Mouse (Mus musculus): ENCODE data around the gene Coro1b. TPM values are rescaled to one million over a fixed set of nuclear protein-coding genes. Genes with fewer than 3 reads are reported as not detected.

Gene Coro1b
- polyA plus RNA-seq, 1 experiment: 238 TPM

- TF ChIP-seq POLR2A (IDR thresholded peaks at IDR 0.05; ENCODE audit: insufficient read length, low read depth) (no peak), MYOD1 (IDR thresholded peaks at IDR 0.05; ENCODE audit: control insufficient read depth in 1 of 3, insufficient read length in 2 of 3, low read depth in 2 of 3) (peak in 2 of 3 experiments; percentile 52 to 56), USF1 (IDR thresholded peaks at IDR 0.05; ENCODE audit: low read depth) (no peak)
- H3K79me2 ChIP-seq (ENCODE audit: control insufficient read depth, insufficient read depth): peaks cover 17% of the 10 kb centered on the region
- peak overlapping the region; percentile 39 for H3ac ChIP-seq (ENCODE audit: control insufficient read depth, insufficient read length)
These were observed 21.5 kb upstream of the Coro1b start for GRCm38 (mm10) chr19:4126759-4127495.

GRCm38 (mm10) chr19:4129462-4129861 lies 19.0 kb upstream of the Coro1b start:
- Histone ChIP-seq H3ac (ENCODE audit: control insufficient read depth, insufficient read length) (no peak overlapping the region), H3K36me3 (ENCODE audit: control insufficient read depth, insufficient read depth) (peaks cover 18% of the 10 kb centered on the region), H3K4me2 (ENCODE audit: low read depth) (peak overlapping the region; percentile 48), H3K79me2 (ENCODE audit: control insufficient read depth, insufficient read depth) (peaks cover 17% of the 10 kb centered on the region), H3K4me3 (no peak overlapping the region), H3K27me3 (ENCODE audit: control insufficient read depth, insufficient read depth, insufficient read length) (no peaks in the 10 kb centered on the region)
- TF ChIP-seq E2F4 (IDR thresholded peaks at IDR 0.05; ENCODE audit: insufficient read depth) (no peak), MAX (IDR thresholded peaks at IDR 0.05; ENCODE audit: low read depth) (no peak), CEBPB (IDR thresholded peaks at IDR 0.05; ENCODE audit: insufficient read depth, poor library complexity, severe bottlenecking) (no peak), POLR2A (IDR thresholded peaks at IDR 0.05; ENCODE audit: insufficient read length, low read depth) (no peak), POLR2AphosphoS2 (IDR thresholded peaks at IDR 0.05; ENCODE audit: insufficient read length, low read depth) (no peak)

More at GRCm38 (mm10) chr19:4126759-4127495, 21.5 kb upstream of the Coro1b start:
- peak overlapping the region; percentile 59 for H3K4me3 ChIP-seq
- H3K36me3 ChIP-seq (ENCODE audit: control insufficient read depth, insufficient read depth): peaks cover 8% of the 10 kb centered on the region
- no peaks in the 10 kb centered on the region for H3K27me3 ChIP-seq (ENCODE audit: control insufficient read depth, insufficient read depth, insufficient read length)
- H3K4me2 ChIP-seq (ENCODE audit: low read depth): peak overlapping the region; percentile 90

- Histone ChIP-seq H3K4me2 (ENCODE audit: low read depth) (peak overlapping the region; percentile 48), H3K27me3 (ENCODE audit: control insufficient read depth, insufficient read depth, insufficient read length) (no peaks in the 10 kb centered on the region), H3K36me3 (ENCODE audit: control insufficient read depth, insufficient read depth) (peaks cover 18% of the 10 kb centered on the region), H3ac (ENCODE audit: control insufficient read depth, insufficient read length) (no peak overlapping the region), H3K4me3 (no peak overlapping the region), H3K79me2 (ENCODE audit: control insufficient read depth, insufficient read depth) (peaks cover 17% of the 10 kb centered on the region)
- TF ChIP-seq E2F4 (IDR thresholded peaks at IDR 0.05; ENCODE audit: insufficient read depth) (no peak), USF1 (IDR thresholded peaks at IDR 0.05; ENCODE audit: low read depth) (no peak)
These were observed 18.3 kb upstream of the Coro1b start for GRCm38 (mm10) chr19:4130106-4130505.

GRCm38 (mm10) chr19:4131075-4131474 lies 17.3 kb upstream of the Coro1b start:
- Histone ChIP-seq H3K4me3 (no peak overlapping the region), H3ac (ENCODE audit: control insufficient read depth, insufficient read length) (no peak overlapping the region), H3K79me2 (ENCODE audit: control insufficient read depth, insufficient read depth) (peaks cover 15% of the 10 kb centered on the region), H3K27me3 (ENCODE audit: control insufficient read depth, insufficient read depth, insufficient read length) (no peaks in the 10 kb centered on the region), H3K36me3 (ENCODE audit: control insufficient read depth, insufficient read depth) (peaks cover 18% of the 10 kb centered on the region), H3K4me2 (ENCODE audit: low read depth) (no peak overlapping the region)
- TF ChIP-seq POLR2AphosphoS2 (IDR thresholded peaks at IDR 0.05; ENCODE audit: insufficient read length, low read depth): no peak
- TF ChIP-seq CEBPB (IDR thresholded peaks at IDR 0.05; ENCODE audit: insufficient read depth, poor library complexity, severe bottlenecking): no peak
- no peak for TF ChIP-seq TCF3 (IDR thresholded peaks at IDR 0.05; ENCODE audit: insufficient read length, low read depth)
- TF ChIP-seq E2F4 (IDR thresholded peaks at IDR 0.05; ENCODE audit: insufficient read depth): no peak
- TF ChIP-seq MAX (IDR thresholded peaks at IDR 0.05; ENCODE audit: low read depth): no peak

DNA sequence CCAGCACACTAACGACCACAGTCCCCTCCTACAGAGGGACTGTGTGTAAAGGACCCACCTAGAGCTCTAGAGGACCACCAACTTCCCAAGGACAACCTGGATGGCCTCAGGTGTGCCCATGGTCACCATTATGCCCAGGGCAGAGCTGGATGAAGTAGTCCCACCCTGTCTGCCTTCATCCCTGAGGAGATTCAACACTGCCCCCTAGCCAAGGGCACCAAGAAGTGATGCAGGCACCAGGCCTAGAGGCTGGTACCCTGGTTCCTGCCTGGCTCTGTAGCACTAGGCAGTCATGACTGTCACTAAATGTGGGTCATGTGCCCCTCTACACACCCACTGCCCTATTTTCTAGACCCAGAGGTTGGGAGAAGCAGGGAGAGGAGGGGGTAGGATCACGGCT lies 16.7 kb upstream of the Coro1b start:
- H3ac ChIP-seq (ENCODE audit: control insufficient read depth, insufficient read length): no peak overlapping the region
- H3K27me3 ChIP-seq (ENCODE audit: control insufficient read depth, insufficient read depth, insufficient read length): no peaks in the 10 kb centered on the region
- H3K4me2 ChIP-seq (ENCODE audit: low read depth): no peak overlapping the region
- TF ChIP-seq CEBPB (IDR thresholded peaks at IDR 0.05; ENCODE audit: insufficient read depth, poor library complexity, severe bottlenecking) (no peak), POLR2A (IDR thresholded peaks at IDR 0.05; ENCODE audit: insufficient read length, low read depth) (no peak), TCF3 (IDR thresholded peaks at IDR 0.05; ENCODE audit: insufficient read length, low read depth) (no peak), REST (IDR thresholded peaks at IDR 0.05; ENCODE audit: insufficient read depth, insufficient read length) (no peak), MYOD1 (IDR thresholded peaks at IDR 0.05; ENCODE audit: control insufficient read depth in 1 of 3, insufficient read length in 2 of 3, low read depth in 2 of 3) (no peak), E2F4 (IDR thresholded peaks at IDR 0.05; ENCODE audit: insufficient read depth) (no peak), POLR2AphosphoS2 (IDR thresholded peaks at IDR 0.05; ENCODE audit: insufficient read length, low read depth) (no peak), MAX (IDR thresholded peaks at IDR 0.05; ENCODE audit: low read depth) (no peak), SRF (IDR thresholded peaks at IDR 0.05; ENCODE audit: control insufficient read depth, insufficient read length, low read depth) (no peak), MYOG (IDR thresholded peaks at IDR 0.05; ENCODE audit: control insufficient read depth in 1 of 3, insufficient read depth in 1 of 3, insufficient read length in 2 of 3, low read depth in 2 of 3) (no peak), TCF12 (IDR thresholded peaks at IDR 0.05; ENCODE audit: insufficient read depth, poor library complexity, severe bottlenecking) (no peak), USF1 (IDR thresholded peaks at IDR 0.05; ENCODE audit: low read depth) (no peak)
- H3K79me2 ChIP-seq (ENCODE audit: control insufficient read depth, insufficient read depth): peaks cover 10% of the 10 kb centered on the region
- no peak overlapping the region for H3K4me3 ChIP-seq
- peaks cover 18% of the 10 kb centered on the region for H3K36me3 ChIP-seq (ENCODE audit: control insufficient read depth, insufficient read depth)

All from myocyte (in vitro differentiated cells).